Mouse (Mus musculus) hindbrain, embryonic 12.5 days (tissue): Measurements from ENCODE around the gene Gcfc2. TPM values are rescaled to one million over a fixed set of nuclear protein-coding genes. Genes with fewer than 3 reads are reported as not detected.

Experiments
- ATAC-seq: fragments of 200-750 bp; cut with Nextera tagmentation; 2 replicates; pipeline ENCODE4 v1.8.0; 2017; ENCODE audit warnings: moderate TSS enrichment; ENCODE audit not compliant: low FRiP score
- H3K27ac ChIP-seq: fragments of 300-500 bp; sonication (generic); 2 replicates; pipeline ENCODE4 v1.5.1; 2016; ENCODE audit warnings: mild to moderate bottlenecking
- H3K27me3 ChIP-seq: fragments of 300-500 bp; sonication (generic); 2 replicates; pipeline ENCODE4 v1.6.1; 2016; ENCODE audit warnings: mild to moderate bottlenecking
- H3K36me3 ChIP-seq: fragments of 300-500 bp; sonication (generic); 2 replicates; pipeline ENCODE4 v1.6.1; 2016; ENCODE audit warnings: mild to moderate bottlenecking
- H3K4me1 ChIP-seq: fragments of 300-500 bp; sonication (generic); 2 replicates; pipeline ENCODE4 v1.6.1; 2016
- H3K4me2 ChIP-seq: fragments of 300-500 bp; sonication (generic); replicated peaks from 2 replicates; pipeline ENCODE4 v1.6.1; 2016; ENCODE audit warnings: mild to moderate bottlenecking
- H3K4me3 ChIP-seq: fragments of 300-500 bp; sonication (generic); 2 replicates; pipeline ENCODE4 v1.5.1; 2016; ENCODE audit warnings: mild to moderate bottlenecking
- H3K9ac ChIP-seq: fragments of 300-500 bp; sonication (generic); 2 replicates; pipeline ENCODE4 v1.6.1; 2016; ENCODE audit warnings: mild to moderate bottlenecking, moderate library complexity
- H3K9me3 ChIP-seq: fragments of 300-500 bp; sonication (generic); replicated peaks from 2 replicates; pipeline ENCODE4 v1.6.1; 2016; ENCODE audit warnings: mild to moderate bottlenecking
- WGBS: fragments of 180-500 bp; shearing (Covaris S2); methylation state at CpG from one replicate; pipeline ENCODE4 v1.1.7; 2016; 5-methylcytosine and 5-hydroxymethylcytosine counted together
- microRNA counts: library from miRNA; unstranded; fragments of <30 nt; microRNA quantifications from one replicate; lab custom pipeline; 2017
- microRNA-seq: library from miRNA; unstranded; fragments of <30 nt; microRNA quantifications from one replicate; pipeline ENCODE4, GENCODE M21; 2017
- polyA plus RNA-seq: library from polyadenylated mRNA; unstranded; fragments of >200 nt; fragmentation: Nextera tagmentation; extraction: Ambion mirVana; gene quantifications from 2 replicates; pipeline ENCODE4 v1.2.1, GENCODE M21; 2016

The Gcfc2 gene
- polyA plus RNA-seq, 1 experiment from 2014 or later: 14.2 TPM

DNA sequence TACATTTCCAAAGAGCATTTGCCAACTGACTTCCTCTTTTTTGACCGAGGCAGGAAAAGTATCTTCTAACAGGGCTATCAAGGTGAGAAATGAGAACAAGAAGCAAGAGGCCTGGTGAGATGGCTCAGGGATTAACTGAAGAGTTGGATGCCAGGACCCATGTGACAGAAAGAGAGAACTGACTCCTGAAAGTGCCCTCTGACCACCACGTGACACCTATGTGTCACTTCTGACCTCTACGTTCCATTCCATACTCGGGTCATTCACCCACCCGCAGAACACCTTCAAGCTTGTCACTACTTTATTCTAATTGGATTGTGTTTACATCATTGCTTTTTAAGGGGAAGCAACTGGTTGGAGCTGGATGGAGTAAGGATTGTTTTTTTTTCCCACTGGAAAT, 63.1 kb downstream of the Gcfc2 start:
- H3K27me3 ChIP-seq: peaks cover 3% of the 10 kb centered on the region; the same call in 1 of the 2 replicates
- H3K36me3 ChIP-seq: no peaks in the 10 kb centered on the region
- peaks cover 4% of the 10 kb centered on the region for H3K4me1 ChIP-seq
- no peak overlapping the region for H3K9ac ChIP-seq
- no peak for ATAC-seq
- no peak overlapping the region for H3K4me2 ChIP-seq
- no peaks in the 10 kb centered on the region for H3K9me3 ChIP-seq
- WGBS: 61% methylated on average over 5 of the region's 5 CpGs
- H3K4me3 ChIP-seq: no peak overlapping the region
- H3K27ac ChIP-seq: no peak overlapping the region

DNA sequence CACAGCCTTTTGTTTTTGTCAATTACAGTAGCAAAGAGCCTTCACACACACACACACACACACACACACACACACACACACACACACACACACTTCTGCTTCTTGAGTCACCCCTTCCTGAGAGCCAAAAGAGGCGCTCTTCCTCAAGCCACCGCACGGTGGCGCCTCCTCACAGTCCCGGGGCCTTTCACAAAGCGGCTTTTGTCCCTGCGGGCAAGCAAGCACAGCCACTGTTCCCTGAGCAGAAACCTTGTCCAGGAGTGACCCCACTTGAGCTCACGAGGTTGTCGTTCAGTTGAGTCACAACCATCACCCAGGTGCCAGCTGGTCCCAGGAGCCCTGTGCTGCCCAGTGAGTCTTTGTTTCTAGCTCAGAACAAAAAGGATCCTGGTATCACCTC, 63.5 kb downstream of the Gcfc2 start:
- no peak overlapping the region for H3K4me2 ChIP-seq
- no peak overlapping the region for H3K27ac ChIP-seq
- H3K27me3 ChIP-seq: peaks cover 3% of the 10 kb centered on the region; the same call in 1 of the 2 replicates
- H3K4me1 ChIP-seq: peaks cover 4% of the 10 kb centered on the region
- no peaks in the 10 kb centered on the region for H3K36me3 ChIP-seq
- H3K4me3 ChIP-seq: no peak overlapping the region
- H3K9me3 ChIP-seq: no peaks in the 10 kb centered on the region
- WGBS: 4% methylated on average over 9 of the region's 9 CpGs
- peak; percentile 80 for ATAC-seq
- H3K9ac ChIP-seq: no peak overlapping the region

DNA sequence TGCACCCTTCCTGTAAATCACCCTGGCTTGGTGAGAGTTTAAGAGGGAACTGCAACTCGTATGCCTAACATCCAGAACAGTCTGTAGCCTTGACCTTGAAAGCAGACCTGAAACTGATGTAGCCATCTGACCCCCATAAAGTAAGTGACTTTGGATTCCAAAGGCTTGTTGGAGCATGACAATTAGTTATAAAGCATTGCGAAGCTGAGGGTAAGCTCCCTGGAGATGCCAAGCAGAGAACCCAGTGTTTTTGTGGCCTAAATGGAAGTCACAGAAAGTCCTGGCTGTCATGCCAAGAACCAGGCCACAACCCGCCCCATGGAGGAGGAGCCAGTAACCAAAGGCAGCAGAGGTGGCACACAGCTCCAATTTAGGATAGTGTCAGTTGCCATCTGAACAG, 64.1 kb downstream of the Gcfc2 start:
- H3K4me1 ChIP-seq: peaks cover 4% of the 10 kb centered on the region
- no peak overlapping the region for H3K27ac ChIP-seq
- no peaks in the 10 kb centered on the region for H3K9me3 ChIP-seq
- peaks cover 3% of the 10 kb centered on the region; the same call in 1 of the 2 replicates for H3K27me3 ChIP-seq
- ATAC-seq: no peak
- H3K4me2 ChIP-seq: no peak overlapping the region
- no peaks in the 10 kb centered on the region for H3K36me3 ChIP-seq
- H3K9ac ChIP-seq: no peak overlapping the region
- 65% methylated on average over 3 of the region's 3 CpGs for WGBS
- H3K4me3 ChIP-seq: no peak overlapping the region

DNA sequence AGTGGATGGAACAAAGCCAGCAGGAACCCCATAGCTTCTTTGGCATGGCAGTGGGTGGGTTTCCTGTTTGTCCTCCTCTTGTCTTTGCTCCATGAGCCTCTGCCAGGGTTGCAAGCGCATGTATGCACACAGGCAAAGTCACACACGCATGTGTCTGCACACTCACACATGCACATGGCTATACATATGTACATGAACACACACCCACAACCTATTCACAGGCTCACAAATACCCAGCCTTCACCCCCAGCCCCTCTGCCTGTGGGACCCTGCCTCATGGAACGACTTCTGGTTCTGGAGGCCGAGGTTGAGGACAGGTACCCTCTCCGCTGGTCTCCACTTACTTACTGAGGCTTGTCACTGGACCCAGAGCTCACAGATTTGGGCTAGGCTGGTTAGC, 64.9 kb downstream of the Gcfc2 start:
- 95% methylated on average over 5 of the region's 5 CpGs for WGBS

DNA sequence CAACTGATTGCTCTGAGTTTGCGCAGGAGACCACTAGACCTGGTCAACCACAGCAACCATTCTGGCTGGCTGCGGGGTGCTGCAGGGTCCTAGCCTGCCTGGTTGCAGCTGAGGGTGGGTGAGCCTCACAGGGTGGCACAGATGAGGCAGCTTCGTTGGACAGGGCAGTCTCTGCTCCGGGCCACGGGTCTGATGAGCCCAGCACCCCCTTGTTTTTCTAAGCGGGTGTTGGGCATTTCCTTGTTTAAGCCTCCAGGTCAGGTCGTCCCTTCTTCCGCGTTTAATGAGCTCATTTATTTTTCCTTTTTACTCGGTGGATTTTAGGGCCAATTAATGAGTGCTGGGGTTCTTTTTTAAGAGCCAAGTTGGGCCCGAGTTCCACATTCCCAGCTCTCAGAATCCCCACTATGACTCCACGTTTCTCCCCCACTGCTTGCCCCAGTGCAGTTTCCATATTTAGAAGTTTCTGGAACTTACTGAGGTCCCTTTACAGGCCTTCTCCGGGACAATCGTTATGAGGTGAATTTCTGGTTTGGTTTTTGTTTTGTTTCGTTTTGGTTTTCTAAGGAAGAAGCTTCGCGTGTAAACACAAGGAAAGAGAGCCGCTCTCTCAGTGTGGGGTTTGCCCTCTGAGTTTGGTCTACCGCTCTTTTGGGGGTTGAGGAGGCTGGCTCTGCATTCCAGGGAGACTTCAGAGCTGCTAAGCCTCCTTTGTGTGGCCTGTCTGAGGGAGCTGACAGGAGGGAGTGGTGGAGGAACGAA, 66.8 kb downstream of the Gcfc2 start:
- H3K36me3 ChIP-seq: no peaks in the 10 kb centered on the region
- no peak overlapping the region for H3K27ac ChIP-seq
- no peak overlapping the region for H3K4me2 ChIP-seq
- no peaks in the 10 kb centered on the region for H3K9me3 ChIP-seq
- no peak for ATAC-seq
- WGBS: 44% methylated on average over 20 of the region's 20 CpGs
- H3K4me3 ChIP-seq: no peak overlapping the region
- peaks cover 3% of the 10 kb centered on the region; the same call in 1 of the 2 replicates for H3K27me3 ChIP-seq
- no peak overlapping the region for H3K9ac ChIP-seq
- H3K4me1 ChIP-seq: peaks cover 4% of the 10 kb centered on the region

More for the DNA sequence above, 64.9 kb downstream of the Gcfc2 start:
- no peak for ATAC-seq
- Histone ChIP-seq H3K27me3 (peaks cover 3% of the 10 kb centered on the region; the same call in 1 of the 2 replicates), H3K27ac (no peak overlapping the region), H3K4me1 (peaks cover 4% of the 10 kb centered on the region), H3K9me3 (no peaks in the 10 kb centered on the region), H3K9ac (no peak overlapping the region), H3K4me3 (no peak overlapping the region), H3K36me3 (no peaks in the 10 kb centered on the region), H3K4me2 (no peak overlapping the region)

MicroRNAs encoded within 50 kb of the gene (microRNA counts, 519-probe panel; counts per million panel counts)
- 3,317 counts per million, percentile 73 among the panel's probes with 10 or more counts for microRNA mmu-miR-468 (lab: Ali Mortazavi, UCI)

Small RNA genes within 50 kb of the gene (microRNA-seq; reads per million reads assigned to microRNA genes)
- not detected for gene Mir468
- gene Mir7232: not detected

Other genes starting within 250 kb of the Gcfc2 start
- gene Mrpl19, start 42.3 kb downstream of the Gcfc2 start, polyA plus RNA-seq: 48.9 and 50.8 TPM in 2 replicates
- gene Eva1a, start 117.4 kb downstream of the Gcfc2 start, polyA plus RNA-seq: 3.7 and 4.0 TPM in 2 replicates